Mouse (Mus musculus) right cerebral cortex, postnatal 14 days (tissue): ENCODE results near the gene Cep57.

ENCODE experiments used
- DNase-seq: peaks from one replicate; pipeline ENCODE4 v3.0.0; 2022

Gene Cep57

DNA sequence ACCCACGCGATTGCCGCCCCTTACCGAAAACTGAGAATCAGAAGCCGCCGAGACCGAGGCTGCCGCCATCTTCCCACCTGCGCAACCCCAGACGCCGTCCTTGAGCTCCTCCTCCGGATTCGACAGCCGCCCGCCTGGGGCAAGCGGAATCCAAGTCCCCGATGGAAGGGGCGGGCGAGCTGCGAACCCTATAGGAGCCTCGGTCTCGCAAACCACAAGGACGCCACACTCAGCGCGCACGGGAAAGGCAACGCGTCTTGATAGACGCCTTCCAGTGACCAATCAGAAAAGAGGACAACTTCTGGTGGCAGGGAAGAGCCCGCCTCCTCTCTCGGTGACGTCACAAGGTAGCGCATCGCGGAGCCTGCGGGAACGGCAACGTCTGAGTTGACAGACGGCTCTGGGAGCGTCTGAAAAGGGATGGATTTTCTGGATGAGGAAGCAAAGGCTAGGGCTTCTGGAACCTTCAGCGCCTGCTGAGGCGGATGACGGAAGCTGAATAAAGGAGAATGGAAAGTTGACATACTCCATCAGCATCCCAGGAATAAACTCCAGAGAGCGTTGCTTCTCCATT lies at the start of gene Cep57:
TSS of gene Cep57 (minus strand) at position 276 of the 574 bp plus-strand sequence.
- peak; percentile 92 for DNase-seq

- DNase-seq = no peak
Observed at GRCm38 (mm10) chr9:13875340-13875739, 48.4 kb upstream of the Cep57 start.

DNA sequence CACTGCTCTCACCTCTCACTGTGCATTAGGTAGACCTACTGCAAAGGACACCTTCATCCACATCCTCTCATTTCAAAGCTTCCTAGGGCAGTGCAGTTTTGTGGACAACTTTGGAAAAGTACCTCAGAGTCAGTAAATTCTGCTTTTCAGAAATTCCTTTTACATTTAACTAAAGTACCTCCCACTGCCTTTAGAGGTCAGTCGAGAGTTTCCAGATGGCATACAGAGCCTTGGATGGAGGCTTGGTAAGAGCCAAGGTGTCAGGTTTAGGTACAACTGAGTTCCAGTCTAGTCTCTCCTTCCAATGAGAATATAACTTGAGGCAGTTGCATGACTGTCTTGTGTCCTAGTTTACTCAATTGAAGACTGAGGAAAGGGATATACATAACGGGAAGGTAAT lies 47.5 kb upstream of the Cep57 start:
- no peak for DNase-seq

- DNase-seq = no peak
Observed at GRCm38 (mm10) chr9:13871631-13872030, 44.7 kb upstream of the Cep57 start.

GRCm38 (mm10) chr9:13867646-13868045 lies 40.7 kb upstream of the Cep57 start:
- DNase-seq = no peak

DNA sequence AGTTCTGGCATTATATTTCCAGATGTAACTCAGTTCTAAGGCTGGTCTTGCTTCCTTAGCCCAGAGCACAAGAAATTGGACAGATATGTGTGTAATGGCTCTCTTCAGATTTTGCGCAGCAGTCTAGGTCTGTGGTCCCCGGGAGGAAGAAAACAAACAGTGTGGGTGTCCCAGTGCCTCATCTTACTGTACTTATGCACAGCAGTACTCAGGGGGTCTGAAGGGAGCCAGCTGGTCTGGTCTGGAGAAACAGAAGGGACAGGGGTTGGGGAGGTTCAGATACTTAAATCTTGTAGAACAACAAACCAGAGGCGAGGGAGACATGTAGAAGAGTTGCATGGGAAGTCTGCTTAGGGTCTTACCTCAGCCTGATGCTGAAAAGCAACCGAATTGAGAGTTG lies 29.9 kb upstream of the Cep57 start:
- no peak for DNase-seq

- DNase-seq = no peak
Observed at GRCm38 (mm10) chr9:13856247-13856646, 29.3 kb upstream of the Cep57 start.

GRCm38 (mm10) chr9:13853876-13854275 lies 27.0 kb upstream of the Cep57 start:
- DNase-seq = no peak

- peak; percentile 9 for DNase-seq
Observed at GRCm38 (mm10) chr9:13848481-13849480, 21.9 kb upstream of the Cep57 start.

GRCm38 (mm10) chr9:13847591-13847990 lies 20.7 kb upstream of the Cep57 start:
- DNase-seq = no peak

DNA sequence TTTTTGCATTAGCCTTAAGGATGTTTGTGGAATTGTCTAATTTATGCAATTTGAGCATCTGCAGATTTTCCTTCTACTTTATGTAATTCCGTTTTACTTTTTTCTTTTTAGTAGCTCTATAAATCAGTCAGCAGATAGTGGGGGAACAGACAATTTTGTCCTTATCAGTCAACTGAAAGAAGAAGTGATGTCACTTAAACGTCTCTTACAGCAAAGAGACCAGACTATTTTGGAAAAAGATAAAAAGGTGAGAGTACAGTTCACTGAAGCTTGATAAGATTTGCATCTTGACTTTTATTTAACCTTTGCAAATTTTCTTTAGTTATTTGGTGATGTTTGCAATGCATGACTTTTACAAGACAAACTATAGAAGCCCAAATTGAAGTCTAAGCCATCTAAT lies 9.8 kb upstream of the Cep57 start:
- no peak for DNase-seq

GRCm38 (mm10) chr9:13835256-13835655 lies 8.3 kb upstream of the Cep57 start:
- no peak for DNase-seq

GRCm38 (mm10) chr9:13828087-13828441 lies 1.2 kb upstream of the Cep57 start:
- DNase-seq = no peak

- DNase-seq = peak; percentile 97
Observed at GRCm38 (mm10) chr9:13827406-13828086, 639 bp upstream of the Cep57 start, which contains the start of gene Fam76b. Gene Fam76b, plus strand, starts transcription at chr9:13827716.

DNA sequence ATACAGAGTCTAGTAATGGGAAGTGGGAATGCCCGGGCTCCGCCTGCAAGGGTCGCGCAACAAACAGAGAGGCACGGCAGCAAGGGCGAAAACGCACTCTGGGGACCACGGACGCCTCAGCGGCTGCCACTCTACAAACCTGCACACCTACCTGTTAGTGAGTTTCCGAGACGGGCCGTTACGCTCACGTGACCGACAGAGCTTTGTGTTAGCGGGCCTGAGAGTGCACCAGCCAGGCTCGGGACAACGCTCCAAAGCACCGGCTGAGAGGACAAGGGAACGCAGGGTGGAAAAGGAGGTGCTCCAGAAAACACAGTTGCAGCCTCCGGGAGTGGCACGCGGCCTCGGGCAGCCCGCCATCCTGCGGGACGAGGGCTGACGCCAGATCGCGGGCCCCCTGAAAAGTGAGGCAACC lies 509 bp downstream of the Cep57 start:
- DNase-seq = peak; percentile 36

GRCm38 (mm10) chr9:13825896-13826295 lies 1.0 kb downstream of the Cep57 start:
- DNase-seq = no peak

DNA sequence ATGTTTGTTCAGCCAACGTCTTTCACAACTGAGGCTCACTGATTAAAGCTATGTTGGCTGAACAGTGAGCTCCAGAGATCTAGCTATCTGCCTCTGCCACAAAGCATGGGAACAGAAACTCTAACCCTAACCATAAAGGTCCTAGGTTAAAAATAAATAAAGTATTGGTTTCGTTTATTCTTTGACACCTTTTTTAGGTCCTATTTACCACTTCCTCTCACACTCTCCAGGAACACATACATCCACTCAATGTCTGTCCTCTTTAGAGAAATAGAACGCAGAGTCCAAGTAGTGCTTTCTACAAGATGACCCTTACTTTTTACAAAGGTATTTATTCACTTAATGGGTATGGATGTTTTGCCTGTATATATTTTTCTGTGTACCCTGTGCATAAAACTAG lies 6.1 kb downstream of the Cep57 start:
- DNase-seq = no peak

DNA sequence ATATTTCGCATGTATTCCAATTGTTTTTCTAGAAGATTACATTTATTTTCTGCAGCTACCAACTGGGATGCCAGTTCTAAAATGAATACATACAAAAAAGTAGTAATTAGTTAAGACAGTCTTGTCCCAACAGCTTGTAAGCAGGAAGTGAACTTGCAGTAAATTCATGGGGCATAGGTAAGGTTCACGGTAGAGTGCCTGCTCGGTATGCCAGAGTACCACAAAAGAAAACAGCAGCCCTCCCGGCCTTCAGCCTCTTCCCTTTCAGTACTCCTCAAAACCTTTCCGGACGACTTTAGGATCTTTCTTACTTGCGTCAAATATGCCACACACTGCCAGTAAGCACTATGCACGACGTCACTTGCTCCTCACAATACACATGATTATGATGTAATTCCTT lies 8.5 kb downstream of the Cep57 start:
- DNase-seq = no peak

DNA sequence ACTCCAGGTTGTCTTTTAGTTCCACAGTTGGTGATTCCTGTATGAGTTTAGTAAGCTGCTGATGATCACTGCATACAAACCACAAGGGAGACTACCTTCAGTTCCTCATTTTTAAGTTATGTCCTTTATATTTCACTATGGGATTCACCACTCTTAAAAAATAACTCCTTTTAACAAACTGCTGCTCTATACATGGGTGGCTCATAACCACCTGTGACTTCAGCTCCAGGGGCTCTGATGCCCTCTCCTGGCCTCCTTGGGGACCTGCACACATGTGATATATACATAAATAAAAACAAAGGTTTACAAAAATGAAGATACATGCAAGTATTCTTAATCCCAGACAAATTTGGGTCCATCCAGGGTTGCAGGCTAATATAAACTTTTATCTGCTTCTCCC lies 17.0 kb downstream of the Cep57 start:
- DNase-seq = no peak

GRCm38 (mm10) chr9:13807657-13808056 lies 19.2 kb downstream of the Cep57 start:
- DNase-seq = no peak

GRCm38 (mm10) chr9:13806854-13807253 lies 20.1 kb downstream of the Cep57 start:
- DNase-seq = no peak

GRCm38 (mm10) chr9:13804480-13804879 lies 22.4 kb downstream of the Cep57 start:
- DNase-seq = no peak

GRCm38 (mm10) chr9:13794756-13795155 lies 32.2 kb downstream of the Cep57 start:
- no peak for DNase-seq

DNA sequence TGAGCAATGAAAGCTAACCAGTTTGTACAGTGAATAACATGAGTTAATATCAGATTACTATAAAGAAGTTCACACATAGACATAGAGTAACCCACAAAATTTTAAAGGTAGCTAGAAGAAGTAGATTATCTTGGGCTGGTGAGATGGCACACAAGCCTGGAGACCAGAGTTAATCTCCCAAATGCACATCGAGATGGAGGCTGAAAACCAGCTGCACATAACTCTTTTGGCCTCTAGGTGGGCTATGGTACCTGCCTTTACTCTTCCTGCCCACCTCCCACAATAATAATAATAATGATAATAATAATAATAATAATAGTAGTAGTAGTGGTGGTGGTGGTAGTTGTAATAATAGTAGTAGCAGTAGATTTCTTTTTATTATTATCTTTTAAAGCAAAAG lies 32.6 kb downstream of the Cep57 start:
- DNase-seq = no peak
